Mouse (Mus musculus) heart, postnatal 0 days (tissue): ENCODE data around the gene Vdr.

Experiments used
- CTCF ChIP-seq: IDR thresholded peaks from 2 replicates; pipeline ENCODE4 v1.5.1; 2016; ENCODE audit warnings: antibody characterized with exemption, control low read depth, low read depth
- EP300 ChIP-seq: IDR thresholded peaks from 2 replicates; pipeline ENCODE4 v1.6.1; 2016; ENCODE audit warnings: antibody characterized with exemption, low read depth

DNA sequence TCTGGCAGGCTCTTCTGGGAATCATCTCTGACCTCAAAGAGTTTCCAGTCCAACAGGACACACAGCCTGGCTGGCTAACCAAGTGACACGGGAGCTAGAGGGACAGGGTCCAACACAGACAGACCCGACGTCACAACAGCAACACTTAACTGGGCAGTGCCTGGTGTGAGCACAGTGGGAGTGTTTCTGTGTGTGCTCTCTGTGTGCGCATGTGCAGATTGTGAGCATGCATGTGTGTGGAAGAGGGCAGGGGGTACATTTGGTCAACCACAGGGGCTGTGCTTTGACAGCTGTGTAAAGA, 42.4 kb upstream of the Vdr start:
- TF ChIP-seq CTCF (no peak), EP300 (no peak)
